Mouse (Mus musculus): ENCODE measurements around the gene Pde3a. TPM values are rescaled to one million over a fixed set of nuclear protein-coding genes. Genes with fewer than 3 reads are reported as not detected.

Gene Pde3a
- 0.06 TPM for polyA plus RNA-seq (2017; shearing (Covaris generic))

DNA sequence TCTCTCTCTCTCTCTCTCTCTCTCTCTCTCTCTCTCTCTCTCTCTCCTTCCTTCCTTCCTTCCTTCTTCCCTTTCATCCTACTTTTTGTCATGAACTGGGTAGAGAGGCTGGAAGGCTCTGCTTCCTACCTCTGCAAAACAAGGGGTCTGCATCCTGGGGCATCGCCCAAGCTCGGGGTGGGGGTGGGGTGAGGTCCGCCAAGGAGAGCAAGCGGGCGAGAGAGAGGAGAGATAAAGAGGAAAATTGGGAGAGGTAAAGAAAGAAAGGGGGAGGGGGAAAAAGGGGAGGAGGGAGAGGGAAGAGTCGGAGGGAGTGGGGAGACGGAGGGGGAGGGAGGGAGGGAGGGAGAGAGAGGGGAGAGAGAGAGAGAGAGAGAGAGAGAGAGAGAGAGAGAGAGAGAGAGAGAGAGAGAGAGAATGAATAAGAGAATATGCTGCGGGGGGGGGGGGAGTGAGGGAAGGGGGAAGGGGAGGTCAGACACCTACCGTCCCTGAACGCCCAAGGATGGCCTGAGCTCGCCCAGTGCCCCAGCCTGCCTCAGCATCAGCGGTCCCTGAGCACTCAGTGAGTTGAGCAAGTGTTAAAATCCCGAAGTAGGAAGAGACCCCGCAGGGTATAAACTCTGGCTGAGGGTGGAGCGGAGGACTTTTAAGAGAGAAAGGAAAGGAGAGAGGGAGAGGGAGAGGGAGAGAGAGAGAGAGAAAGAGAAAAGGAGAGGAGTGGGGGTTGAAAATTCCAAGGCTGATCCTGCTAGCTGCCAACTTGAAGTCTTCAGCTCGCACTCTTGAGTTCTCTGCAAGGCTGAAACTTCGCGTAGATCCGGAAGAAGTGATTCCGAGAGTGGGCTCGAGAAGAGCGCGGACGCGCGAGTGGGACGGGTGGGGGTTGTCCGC is at the start of gene Pde3a:
Pde3a (plus strand) TSS at position 579 of the 894 bp plus-strand sequence.

DNA sequence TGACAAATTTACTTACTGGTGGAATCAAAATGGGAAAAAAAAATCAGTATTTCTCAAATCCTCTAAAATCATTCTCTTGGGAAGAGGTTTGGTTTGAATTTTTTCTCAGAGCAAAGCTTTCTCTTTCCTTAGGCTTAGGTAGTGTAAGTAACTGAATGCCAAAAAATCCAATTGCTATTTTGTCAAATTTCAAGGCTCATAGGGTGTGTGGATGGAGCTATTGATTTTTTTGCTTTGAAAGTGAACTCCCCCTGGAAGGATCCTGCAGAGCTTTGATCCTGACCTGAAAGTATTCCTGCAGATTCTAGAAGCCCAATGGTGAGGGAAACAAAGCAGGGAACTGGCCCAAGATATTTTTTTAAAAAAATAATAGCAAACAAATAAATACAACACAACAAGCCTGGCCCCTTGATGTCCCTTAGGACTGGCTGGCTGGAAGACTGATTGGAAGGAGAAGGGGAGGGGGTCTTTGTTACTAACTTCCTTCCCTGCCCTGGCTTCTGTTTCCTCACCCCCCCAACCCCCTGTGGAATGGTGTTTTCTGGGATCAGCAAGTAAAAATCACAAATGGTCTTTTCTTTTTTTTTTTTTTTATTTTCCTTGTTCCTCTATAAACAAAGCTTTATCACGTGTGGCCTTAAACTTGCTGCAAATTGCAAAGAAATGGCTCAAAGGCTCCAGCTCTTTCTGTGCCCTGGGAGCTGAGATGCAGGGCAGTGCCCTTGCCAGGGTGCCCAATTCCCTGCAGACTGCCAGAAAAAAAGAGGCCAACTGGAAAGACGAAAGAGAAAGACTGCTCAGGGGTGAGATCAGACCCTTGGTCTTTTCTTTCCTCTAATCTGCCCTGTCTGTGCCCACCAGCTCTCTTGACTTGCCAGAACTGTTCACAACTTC is 274.9 kb downstream of the Pde3a start, which contains the start of gene Slco1c1:
Slco1c1 (plus strand) TSS at position 622 of the 894 bp plus-strand sequence.

All from effector memory CD4-positive, alpha-beta T cell, adult 7 months (primary cell).